Mouse (Mus musculus): ENCODE results near the gene Abhd4. TPM values are rescaled to one million over a fixed set of nuclear protein-coding genes. Genes with fewer than 3 reads are reported as not detected.

Abhd4 gene
- polyA plus RNA-seq, 1 experiment from 2014 or later: 51.5 TPM

DNA sequence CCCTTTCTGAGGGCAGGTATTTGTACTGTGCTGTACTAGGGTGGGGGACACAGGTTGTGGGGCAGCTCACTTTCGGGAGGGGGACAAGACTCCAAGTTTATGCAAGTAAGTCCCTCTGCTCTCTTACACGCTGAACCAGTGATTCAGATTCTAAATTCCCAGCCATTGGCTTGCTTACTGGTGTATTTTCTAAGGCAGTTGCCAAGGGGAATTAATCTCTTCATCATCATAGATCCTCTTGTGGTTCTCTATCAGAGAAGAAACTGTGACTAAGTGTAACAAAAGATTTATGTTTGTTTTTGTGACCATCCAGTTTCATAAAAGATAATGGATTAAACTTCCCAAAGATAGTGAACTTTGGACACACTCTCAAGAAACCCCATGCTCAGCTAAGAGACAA, 40.3 kb upstream of the Abhd4 start:
- ATAC-seq (ENCODE audit: insufficient number of reproducible peaks, insufficient read depth, low FRiP score, low TSS enrichment): no peak

GRCm38 (mm10) chr14:54214477-54214876, 39.5 kb upstream of the Abhd4 start:
- H3K36me3 ChIP-seq: no peaks in the 10 kb centered on the region
- no peak for ATAC-seq (ENCODE audit: insufficient number of reproducible peaks, insufficient read depth, low FRiP score, low TSS enrichment)
- no peaks in the 10 kb centered on the region for H3K27me3 ChIP-seq
- H3K4me1 ChIP-seq: peaks cover 13% of the 10 kb centered on the region
- no peak overlapping the region for H3K27ac ChIP-seq
- H3K9me3 ChIP-seq: no peaks in the 10 kb centered on the region
- 18% methylated on average over 2 of the region's 2 CpGs for WGBS
- H3K4me2 ChIP-seq (replicated peaks): no peak overlapping the region
- no peak overlapping the region for H3K9ac ChIP-seq
- H3K4me3 ChIP-seq: no peak overlapping the region

More for the DNA sequence above, 40.3 kb upstream of the Abhd4 start:
- no peak overlapping the region for H3K9ac ChIP-seq
- H3K27ac ChIP-seq: no peak overlapping the region
- H3K36me3 ChIP-seq: no peaks in the 10 kb centered on the region
- no peaks in the 10 kb centered on the region for H3K9me3 ChIP-seq
- H3K4me1 ChIP-seq: peaks cover 6% of the 10 kb centered on the region
- 88% methylated on average over 2 of the region's 2 CpGs for WGBS
- H3K4me3 ChIP-seq: no peak overlapping the region
- no peak overlapping the region for H3K4me2 ChIP-seq (replicated peaks)
- no peaks in the 10 kb centered on the region for H3K27me3 ChIP-seq

GRCm38 (mm10) chr14:54214901-54215300, 39.1 kb upstream of the Abhd4 start:
- WGBS: 55% methylated on average over 10 of the region's 10 CpGs
- ATAC-seq (ENCODE audit: insufficient number of reproducible peaks, insufficient read depth, low FRiP score, low TSS enrichment): no peak
- H3K27ac ChIP-seq: no peak overlapping the region
- H3K27me3 ChIP-seq: no peaks in the 10 kb centered on the region
- no peaks in the 10 kb centered on the region for H3K36me3 ChIP-seq
- peaks cover 17% of the 10 kb centered on the region for H3K4me1 ChIP-seq
- H3K4me2 ChIP-seq (replicated peaks): no peak overlapping the region
- no peak overlapping the region for H3K9ac ChIP-seq
- H3K9me3 ChIP-seq: no peaks in the 10 kb centered on the region
- no peak overlapping the region for H3K4me3 ChIP-seq

GRCm38 (mm10) chr14:54216126-54216525, 37.9 kb upstream of the Abhd4 start:
- WGBS: 87% methylated on average over 7 of the region's 7 CpGs
- H3K36me3 ChIP-seq: no peaks in the 10 kb centered on the region
- H3K9me3 ChIP-seq: no peaks in the 10 kb centered on the region
- no peak overlapping the region for H3K9ac ChIP-seq
- no peak for ATAC-seq (ENCODE audit: insufficient number of reproducible peaks, insufficient read depth, low FRiP score, low TSS enrichment)
- no peak overlapping the region for H3K4me3 ChIP-seq
- no peaks in the 10 kb centered on the region for H3K27me3 ChIP-seq
- peaks cover 17% of the 10 kb centered on the region for H3K4me1 ChIP-seq
- no peak overlapping the region for H3K4me2 ChIP-seq (replicated peaks)
- no peak overlapping the region for H3K27ac ChIP-seq

- peaks cover 17% of the 10 kb centered on the region for H3K4me1 ChIP-seq
- no peak overlapping the region for H3K4me2 ChIP-seq (replicated peaks)
- no peak overlapping the region for H3K4me3 ChIP-seq
- no peaks in the 10 kb centered on the region for H3K9me3 ChIP-seq
- WGBS: 47% methylated on average over 1 of the region's 1 CpGs
- no peaks in the 10 kb centered on the region for H3K36me3 ChIP-seq
- no peak for ATAC-seq (ENCODE audit: insufficient number of reproducible peaks, insufficient read depth, low FRiP score, low TSS enrichment)
- no peak overlapping the region for H3K9ac ChIP-seq
- no peaks in the 10 kb centered on the region for H3K27me3 ChIP-seq
- H3K27ac ChIP-seq: no peak overlapping the region
These were observed 35.8 kb upstream of the Abhd4 start for GRCm38 (mm10) chr14:54218233-54218632.

DNA sequence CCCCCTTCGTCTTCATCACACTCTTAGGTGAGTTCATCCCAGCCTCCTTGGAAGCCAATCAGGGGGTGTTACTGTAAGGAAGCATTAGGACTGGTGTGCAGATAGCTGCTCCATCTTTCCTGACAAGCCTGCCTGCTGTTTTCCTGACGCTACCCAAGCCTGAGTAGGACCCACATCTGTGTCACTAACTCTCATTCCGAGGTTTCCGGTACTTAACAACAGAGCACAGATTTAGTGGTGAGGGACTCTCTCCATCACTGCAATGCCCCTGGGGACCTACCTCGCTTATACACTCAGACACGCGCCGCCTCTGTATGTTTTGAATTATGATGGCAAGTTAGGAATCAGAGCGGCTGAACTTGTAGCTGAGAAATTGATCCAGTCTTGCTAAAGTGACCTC, 35.3 kb upstream of the Abhd4 start:
- H3K27ac ChIP-seq: 0 out of 2 replicates have a peak overlapping the region, but pooled peaks have one; percentile 23
- peaks cover 17% of the 10 kb centered on the region for H3K4me1 ChIP-seq
- H3K9ac ChIP-seq: no peak overlapping the region
- 36% methylated on average over 9 of the region's 9 CpGs for WGBS
- H3K36me3 ChIP-seq: no peaks in the 10 kb centered on the region
- H3K27me3 ChIP-seq: no peaks in the 10 kb centered on the region
- H3K4me2 ChIP-seq (replicated peaks): 0 out of 2 replicates have a peak overlapping the region, but pooled peaks have one; percentile 7
- no peak for ATAC-seq (ENCODE audit: insufficient number of reproducible peaks, insufficient read depth, low FRiP score, low TSS enrichment)
- no peaks in the 10 kb centered on the region for H3K9me3 ChIP-seq
- no peak overlapping the region for H3K4me3 ChIP-seq

DNA sequence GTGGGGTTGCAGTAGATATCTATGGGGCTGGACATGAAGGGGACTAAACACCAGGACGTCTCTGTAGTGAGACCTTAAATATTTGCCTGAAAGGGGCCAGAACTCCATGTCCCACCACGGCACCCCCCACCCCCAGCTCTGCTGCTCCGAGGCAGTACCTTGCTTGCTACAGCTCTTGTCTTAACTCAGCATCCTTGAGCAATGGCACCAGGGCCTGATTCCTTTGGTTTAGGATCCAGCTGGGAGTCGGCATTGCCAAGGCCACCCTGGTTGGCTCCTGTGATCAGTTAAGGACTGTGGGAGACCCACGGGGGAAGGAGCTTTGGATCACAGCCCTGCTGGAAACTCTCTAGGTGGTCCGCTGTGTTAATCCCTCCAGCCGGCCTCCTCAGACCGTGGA, 34.7 kb upstream of the Abhd4 start:
- Histone ChIP-seq H3K4me3 (no peak overlapping the region), H3K4me1 (peaks cover 17% of the 10 kb centered on the region), H3K36me3 (no peaks in the 10 kb centered on the region), H3K4me2 (replicated peaks) (0 out of 2 replicates have a peak overlapping the region, but pooled peaks have one; percentile 7), H3K27ac (0 out of 2 replicates have a peak overlapping the region, but pooled peaks have one; percentile 23), H3K9ac (no peak overlapping the region), H3K27me3 (no peaks in the 10 kb centered on the region), H3K9me3 (no peaks in the 10 kb centered on the region)
- no peak for ATAC-seq (ENCODE audit: insufficient number of reproducible peaks, insufficient read depth, low FRiP score, low TSS enrichment)
- 36% methylated on average over 8 of the region's 8 CpGs for WGBS

- Histone ChIP-seq H3K4me2 (replicated peaks) (no peak overlapping the region), H3K9ac (no peak overlapping the region), H3K36me3 (no peaks in the 10 kb centered on the region), H3K4me3 (no peak overlapping the region), H3K27me3 (no peaks in the 10 kb centered on the region), H3K27ac (no peak overlapping the region), H3K9me3 (no peaks in the 10 kb centered on the region), H3K4me1 (peaks cover 17% of the 10 kb centered on the region)
- 71% methylated on average over 7 of the region's 7 CpGs for WGBS
- ATAC-seq (ENCODE audit: insufficient number of reproducible peaks, insufficient read depth, low FRiP score, low TSS enrichment): no peak
These were observed 34.1 kb upstream of the Abhd4 start for GRCm38 (mm10) chr14:54219849-54220248.

DNA sequence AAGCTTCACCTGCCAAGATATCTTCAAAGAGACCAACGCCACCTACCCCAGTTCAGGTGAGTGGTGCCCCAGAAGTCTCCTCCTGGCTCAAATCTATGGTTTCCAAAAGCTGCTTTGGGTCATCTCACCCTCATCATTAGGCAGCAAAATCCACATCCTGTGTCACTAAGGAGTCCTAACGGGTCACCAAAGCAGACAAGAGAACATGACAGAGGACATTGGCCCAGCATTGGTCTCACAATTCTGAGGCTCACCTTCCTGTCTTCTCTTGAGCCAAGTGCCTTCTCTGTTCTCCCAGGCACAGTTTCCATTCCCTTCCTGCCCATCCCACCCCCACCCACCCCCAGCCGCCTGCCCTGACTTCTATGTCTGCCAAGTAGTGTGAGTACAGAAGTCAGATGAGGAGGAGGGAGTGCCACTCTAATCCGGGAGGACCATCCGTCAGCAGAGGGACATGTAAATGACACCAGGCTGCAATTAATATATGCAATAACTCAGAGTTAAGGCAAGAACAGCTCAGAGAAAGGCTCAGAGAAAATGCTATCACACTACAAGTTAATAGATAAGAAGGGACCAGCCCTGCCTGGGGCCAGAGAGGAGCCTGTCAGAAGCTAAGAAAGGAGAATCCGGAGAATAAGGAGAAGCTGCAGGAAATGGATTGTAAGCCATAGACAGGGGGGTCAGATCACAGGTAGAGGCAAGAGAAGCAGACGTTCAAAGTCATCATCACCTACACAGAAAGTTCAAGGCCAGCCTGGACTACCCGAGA, 33.1 kb upstream of the Abhd4 start:
- no peak for ATAC-seq (ENCODE audit: insufficient number of reproducible peaks, insufficient read depth, low FRiP score, low TSS enrichment)
- WGBS: 80% methylated on average over 8 of the region's 8 CpGs
- no peak overlapping the region for H3K4me3 ChIP-seq
- no peak overlapping the region for H3K4me2 ChIP-seq (replicated peaks)
- no peak overlapping the region for H3K27ac ChIP-seq
- no peaks in the 10 kb centered on the region for H3K9me3 ChIP-seq
- H3K27me3 ChIP-seq: no peaks in the 10 kb centered on the region
- H3K9ac ChIP-seq: no peak overlapping the region
- H3K4me1 ChIP-seq: peaks cover 17% of the 10 kb centered on the region
- H3K36me3 ChIP-seq: no peaks in the 10 kb centered on the region

GRCm38 (mm10) chr14:54221641-54222040, 32.3 kb upstream of the Abhd4 start:
- Histone ChIP-seq H3K4me3 (no peak overlapping the region), H3K36me3 (no peaks in the 10 kb centered on the region), H3K27ac (no peak overlapping the region), H3K9ac (no peak overlapping the region), H3K4me2 (replicated peaks) (no peak overlapping the region), H3K4me1 (peaks cover 17% of the 10 kb centered on the region), H3K27me3 (no peaks in the 10 kb centered on the region), H3K9me3 (no peaks in the 10 kb centered on the region)
- WGBS: 94% methylated on average over 6 of the region's 6 CpGs
- ATAC-seq (ENCODE audit: insufficient number of reproducible peaks, insufficient read depth, low FRiP score, low TSS enrichment): no peak

GRCm38 (mm10) chr14:54222289-54222727, 31.7 kb upstream of the Abhd4 start:
- no peak overlapping the region for H3K4me2 ChIP-seq (replicated peaks)
- H3K9me3 ChIP-seq: no peaks in the 10 kb centered on the region
- H3K36me3 ChIP-seq: no peaks in the 10 kb centered on the region
- no peak overlapping the region for H3K4me3 ChIP-seq
- no peak for ATAC-seq (ENCODE audit: insufficient number of reproducible peaks, insufficient read depth, low FRiP score, low TSS enrichment)
- H3K9ac ChIP-seq: no peak overlapping the region
- whole genome bisulfite sequencing: 69% methylated on average over 8 of the region's 8 CpGs
- H3K27me3 ChIP-seq: no peaks in the 10 kb centered on the region
- no peak overlapping the region for H3K27ac ChIP-seq
- peaks cover 17% of the 10 kb centered on the region for H3K4me1 ChIP-seq

GRCm38 (mm10) chr14:54223315-54224063, 30.5 kb upstream of the Abhd4 start:
- H3K9me3 ChIP-seq: no peaks in the 10 kb centered on the region

More at GRCm38 (mm10) chr14:54223315-54224063, 30.5 kb upstream of the Abhd4 start:
- Histone ChIP-seq H3K36me3 (no peaks in the 10 kb centered on the region), H3K27me3 (no peaks in the 10 kb centered on the region), H3K4me3 (no peak overlapping the region), H3K27ac (no peak overlapping the region), H3K4me1 (peaks cover 16% of the 10 kb centered on the region), H3K4me2 (replicated peaks) (no peak overlapping the region), H3K9ac (no peak overlapping the region)
- ATAC-seq (ENCODE audit: insufficient number of reproducible peaks, insufficient read depth, low FRiP score, low TSS enrichment): no peak
- 58% methylated on average over 13 of the region's 13 CpGs for WGBS

Measured in embryonic facial prominence, embryonic 12.5 days (tissue).